Mouse (Mus musculus) limb, embryonic 14.5 days (tissue): ENCODE measurements around the gene Ttc3. TPM values are rescaled to one million over a fixed set of nuclear protein-coding genes. Genes with fewer than 3 reads are reported as not detected.

Source experiments
- ATAC-seq: fragments of 200-750 bp; cut with Nextera tagmentation; 2 replicates; pipeline ENCODE4 v1.8.0; 2017; ENCODE audit warnings: low read depth, moderate number of reproducible peaks, moderate TSS enrichment; ENCODE audit not compliant: low FRiP score
- DNase-seq: peaks from one replicate; pipeline ENCODE4 v3.0.0-alpha.2; 2015; ENCODE audit warnings: low spot score
- H3K27ac ChIP-seq: fragments of 300-500 bp; sonication (generic); replicated peaks from 2 replicates; pipeline ENCODE4 v1.5.1; 2014; ENCODE audit warnings: low read depth, mild to moderate bottlenecking, low read length, moderate library complexity, mixed read lengths
- H3K27me3 ChIP-seq: fragments of 300-500 bp; sonication (generic); 2 replicates; pipeline ENCODE4 v1.6.1; 2014; ENCODE audit warnings: low read length, mixed read lengths; ENCODE audit not compliant: control insufficient read depth, insufficient read depth
- H3K36me3 ChIP-seq: fragments of 300-500 bp; sonication (generic); 2 replicates; pipeline ENCODE4 v1.6.1; 2014; ENCODE audit warnings: mild to moderate bottlenecking, low read length, moderate library complexity, mixed read lengths; ENCODE audit not compliant: control insufficient read depth, insufficient read depth
- H3K4me1 ChIP-seq: fragments of 300-500 bp; sonication (generic); 2 replicates; pipeline ENCODE4 v1.6.1; 2014; ENCODE audit warnings: antibody characterized with exemption, low read length, mixed read lengths; ENCODE audit not compliant: control insufficient read depth, insufficient read depth
- H3K4me2 ChIP-seq: fragments of 300-500 bp; sonication (generic); replicated peaks from 2 replicates; pipeline ENCODE4 v1.6.1; 2014; ENCODE audit warnings: low read depth, mild to moderate bottlenecking, low read length, moderate library complexity; ENCODE audit not compliant: severe bottlenecking
- H3K4me3 ChIP-seq: fragments of 300-500 bp; sonication (generic); replicated peaks from 2 replicates; pipeline ENCODE4 v1.5.1; 2014; ENCODE audit warnings: low read length
- H3K9ac ChIP-seq: fragments of 300-500 bp; sonication (generic); 2 replicates; pipeline ENCODE4 v1.6.1; 2014; ENCODE audit warnings: mild to moderate bottlenecking, low read depth, low read length, moderate library complexity; ENCODE audit not compliant: severe bottlenecking
- H3K9me3 ChIP-seq: fragments of 300-500 bp; sonication (generic); 2 replicates; pipeline ENCODE4 v1.6.1; 2016; ENCODE audit warnings: low read length; ENCODE audit not compliant: control insufficient read depth
- POLR2A ChIP-seq: fragments of 200-500 bp; IDR thresholded peaks from 2 replicates; pipeline ENCODE4 v1.8.0; 2012; ENCODE audit warnings: inconsistent platforms, mild to moderate bottlenecking, moderate library complexity, borderline replicate concordance; ENCODE audit not compliant: insufficient read depth, insufficient read length; ENCODE audit errors: extremely low read depth
- WGBS: fragments of 180-500 bp; shearing (Covaris S2); extraction: QIAGEN DNeasy Blood & Tissue Kit; methylation state at CpG from one replicate; pipeline ENCODE4 v1.1.7; 2014; 5-methylcytosine and 5-hydroxymethylcytosine counted together
- polyA plus RNA-seq, 2 experiments: library from polyadenylated mRNA; depleted of rRNA in 1 of 2; stranded (reverse) in 1 of 2; unstranded in 1 of 2; fragments of >200 nt; fragmentation: Nextera tagmentation in 1 of 2; extraction: Ambion mirVana in 1 of 2; gene quantifications; 2 replicates each; pipeline versions ENCODE4 v1.2.1 to v1.2.3; 2012 to 2014

Gene Ttc3
- polyA plus RNA-seq, 2 experiments = 123 to 294 TPM

- H3K4me2 ChIP-seq = no peak overlapping the region
- no peak overlapping the region for H3K4me3 ChIP-seq
- 76% methylated on average over 3 of the region's 3 CpGs for WGBS
- no peak for TF ChIP-seq POLR2A
- no peaks in the 10 kb centered on the region for H3K4me1 ChIP-seq
- DNase-seq = no peak
- H3K27ac ChIP-seq = no peak overlapping the region
- no peak overlapping the region for H3K9ac ChIP-seq
- no peak for ATAC-seq
- peaks cover 27% of the 10 kb centered on the region for H3K36me3 ChIP-seq
- no peaks in the 10 kb centered on the region for H3K9me3 ChIP-seq
- H3K27me3 ChIP-seq = no peaks in the 10 kb centered on the region
These were observed 24.6 kb downstream of the Ttc3 start for GRCm38 (mm10) chr16:94395051-94395450.

- no peak for TF ChIP-seq POLR2A
- DNase-seq = no peak
- H3K4me1 ChIP-seq = peaks cover 5% of the 10 kb centered on the region; the same call in 1 of the 2 replicates
- peaks cover 27% of the 10 kb centered on the region for H3K36me3 ChIP-seq
- H3K4me2 ChIP-seq = no peak overlapping the region
- no peak overlapping the region for H3K9ac ChIP-seq
- H3K4me3 ChIP-seq = no peak overlapping the region
- WGBS = 88% methylated on average over 7 of the region's 7 CpGs
- no peaks in the 10 kb centered on the region for H3K27me3 ChIP-seq
- no peaks in the 10 kb centered on the region for H3K9me3 ChIP-seq
- ATAC-seq = no peak
- no peak overlapping the region for H3K27ac ChIP-seq
These were observed 26.2 kb downstream of the Ttc3 start for GRCm38 (mm10) chr16:94396641-94397040.

GRCm38 (mm10) chr16:94399141-94399540 lies 28.7 kb downstream of the Ttc3 start:
- Histone ChIP-seq H3K4me1 (peaks cover 6% of the 10 kb centered on the region; the same call in 1 of the 2 replicates), H3K9ac (no peak overlapping the region), H3K27me3 (no peaks in the 10 kb centered on the region), H3K27ac (no peak overlapping the region), H3K36me3 (peaks cover 35% of the 10 kb centered on the region), H3K4me3 (no peak overlapping the region), H3K4me2 (no peak overlapping the region), H3K9me3 (no peaks in the 10 kb centered on the region)
- ATAC-seq (no peak), DNase-seq (no peak)
- 79% methylated on average over 2 of the region's 2 CpGs for WGBS
- TF ChIP-seq POLR2A = no peak

- Histone ChIP-seq H3K27ac (no peak overlapping the region), H3K27me3 (no peaks in the 10 kb centered on the region), H3K4me1 (peaks cover 6% of the 10 kb centered on the region; the same call in 1 of the 2 replicates), H3K9me3 (no peaks in the 10 kb centered on the region), H3K9ac (no peak overlapping the region), H3K4me2 (no peak overlapping the region), H3K4me3 (no peak overlapping the region), H3K36me3 (peaks cover 22% of the 10 kb centered on the region)
- TF ChIP-seq POLR2A = no peak
- ATAC-seq = no peak
- DNase-seq = no peak
- 22% methylated on average over 2 of the region's 2 CpGs for WGBS
These were observed 31.2 kb downstream of the Ttc3 start for GRCm38 (mm10) chr16:94401636-94402035.

GRCm38 (mm10) chr16:94402185-94402584 lies 31.8 kb downstream of the Ttc3 start:
- no peak for TF ChIP-seq POLR2A
- Histone ChIP-seq H3K9ac (no peak overlapping the region), H3K27ac (0 out of 2 replicates have a peak overlapping the region, but pooled peaks have one; percentile 5), H3K27me3 (no peaks in the 10 kb centered on the region), H3K36me3 (peaks cover 24% of the 10 kb centered on the region), H3K4me1 (peaks cover 6% of the 10 kb centered on the region; the same call in 1 of the 2 replicates), H3K4me2 (no peak overlapping the region), H3K4me3 (no peak overlapping the region), H3K9me3 (no peaks in the 10 kb centered on the region)
- DNase-seq (no peak), ATAC-seq (no peak)
- WGBS = 71% methylated on average over 4 of the region's 4 CpGs

- H3K9me3 ChIP-seq = no peaks in the 10 kb centered on the region
- TF ChIP-seq POLR2A = no peak
- H3K9ac ChIP-seq = no peak overlapping the region
- H3K36me3 ChIP-seq = peaks cover 68% of the 10 kb centered on the region
- no peaks in the 10 kb centered on the region for H3K4me1 ChIP-seq
- 78% methylated on average over 3 of the region's 3 CpGs for WGBS
- H3K4me3 ChIP-seq = no peak overlapping the region
- no peaks in the 10 kb centered on the region for H3K27me3 ChIP-seq
- DNase-seq (no peak), ATAC-seq (no peak)
- H3K27ac ChIP-seq = no peak overlapping the region
- no peak overlapping the region for H3K4me2 ChIP-seq
These were observed 40.9 kb downstream of the Ttc3 start for GRCm38 (mm10) chr16:94411287-94411686.
